ENCODE assay signal across 9 mouse cellular contexts in the genomic region with DNA sequence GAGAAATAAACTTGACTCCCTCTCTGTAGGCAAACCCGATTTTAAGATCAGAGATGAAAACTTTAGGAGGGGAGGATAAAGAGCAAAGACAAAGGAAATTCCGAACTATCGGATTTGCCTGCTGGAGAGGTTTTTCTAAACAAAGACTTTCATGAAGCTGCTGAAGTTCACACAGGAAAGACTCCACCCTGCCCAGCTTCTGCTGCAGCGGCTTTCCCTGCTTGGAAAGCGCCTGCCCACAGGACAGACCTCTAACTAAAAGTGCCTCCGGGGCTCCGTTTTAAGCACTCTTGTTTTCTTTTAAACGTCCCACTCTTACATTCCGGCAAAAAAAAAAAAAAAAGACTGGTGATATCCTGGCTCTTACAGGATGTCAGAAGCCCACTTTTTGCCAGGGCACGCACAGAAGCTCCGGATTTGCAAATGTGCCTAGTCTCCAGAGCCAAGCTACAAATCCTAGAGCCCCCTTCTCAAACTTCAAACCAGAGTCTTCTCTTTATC. TPM values are rescaled to one million over a fixed set of nuclear protein-coding genes. Genes with fewer than 3 reads are reported as not detected.
A peak's percentile ranks its signal among the peaks of the same experiment; 100 is the strongest.
DNase-seq lines count a peak whose midpoint lies in the region; ATAC-seq and TF ChIP-seq lines count a peak whose summit lies in the region.
"Had no signal": no experiment of that assay in that cellular context is flagged by ENCODE, and none has a peak within 500 bp of the region (broad histone marks: within the 10 kb centered on the region; RNA-seq: fewer than 3 reads in every experiment).

No protein-coding gene starts in this region.

- no peak for TF ChIP-seq POLR2A in lung, adult 2 months (IDR thresholded peaks at IDR 0.05; ENCODE audit: borderline replicate concordance, extremely low read depth, low read depth, low read length)

- no peaks in the 10 kb centered on the region for H3K9me3 ChIP-seq in forebrain, embryonic 11.5 days (ENCODE audit: control insufficient read depth, low read length)
- no peaks in the 10 kb centered on the region for H3K9me3 ChIP-seq in hindbrain, embryonic 15.5 days

- ATAC-seq in forebrain, embryonic 11.5 days (replicated peaks; ENCODE audit: low FRiP score), result peak; percentile 76
- ATAC-seq in hindbrain, embryonic 15.5 days (ENCODE audit: low FRiP score, low read depth), result no peak

- 10% methylated on average over 11 of the region's 11 CpGs for WGBS in forebrain, embryonic 11.5 days
- 16% methylated on average over 11 of the region's 11 CpGs for WGBS in hindbrain, embryonic 15.5 days
- WGBS in lung, adult 2 months, result 3% methylated on average over 11 of the region's 11 CpGs

- no peak for DNase-seq in layer of hippocampus, adult 2 months (ENCODE audit: low spot score in 2 of 2)
- DNase-seq in layer of hippocampus, adult 18-20 months (ENCODE audit: low spot score in 2 of 2), result no peak
- DNase-seq in forebrain, embryonic 11.5 days (ENCODE audit: low spot score), result peak; percentile 61
- DNase-seq in lung, adult 2 months, result no peak
- DNase-seq in ovary, postnatal 36 days (ENCODE audit: low spot score), result peak; percentile 10
- no peak for DNase-seq in left cerebral cortex, adult 18-20 months (ENCODE audit: low spot score in 2 of 2)
- no peak for DNase-seq in cerebellum, postnatal 25 days

- no peaks in the 10 kb centered on the region for H3K27me3 ChIP-seq in forebrain, embryonic 11.5 days (ENCODE audit: control insufficient read depth, insufficient read depth, low read length)
- H3K27me3 ChIP-seq in hindbrain, embryonic 15.5 days, result no peaks in the 10 kb centered on the region

- TF ChIP-seq CTCF in layer of hippocampus, adult 2 months (conservative IDR thresholded peaks at IDR 0.05), result no peak
- TF ChIP-seq CTCF in lung, adult 2 months (IDR thresholded peaks at IDR 0.05; ENCODE audit: insufficient read depth, low read length), result no peak

- peak overlapping the region; percentile 57 for H3K9ac ChIP-seq in forebrain, embryonic 11.5 days (ENCODE audit: low read length)
- H3K9ac ChIP-seq in hindbrain, embryonic 15.5 days, result peak overlapping the region; percentile 36

- no peaks in the 10 kb centered on the region for H3K4me1 ChIP-seq in forebrain, embryonic 11.5 days (replicated peaks; ENCODE audit: control insufficient read depth, insufficient read depth, low read length)
- peaks cover 8% of the 10 kb centered on the region; the same call in 1 of the 2 replicates for H3K4me1 ChIP-seq in hindbrain, embryonic 15.5 days (replicated peaks)
- H3K4me1 ChIP-seq in lung, adult 2 months (ENCODE audit: control insufficient read depth, insufficient read depth, low read length), result no peaks in the 10 kb centered on the region

- H3K4me2 ChIP-seq in forebrain, embryonic 11.5 days (ENCODE audit: low read depth, low read length, severe bottlenecking), result peak overlapping the region; percentile 48
- H3K4me2 ChIP-seq in hindbrain, embryonic 15.5 days, result peak overlapping the region; percentile 59

- no peak overlapping the region for H3K27ac ChIP-seq in layer of hippocampus, adult 2 months
- peak overlapping the region; percentile 68 for H3K27ac ChIP-seq in forebrain, embryonic 11.5 days (ENCODE audit: low read depth, low read length)
- H3K27ac ChIP-seq in hindbrain, embryonic 15.5 days (replicated peaks), result peak overlapping the region; percentile 48

- peak overlapping the region; percentile 55 for H3K4me3 ChIP-seq in layer of hippocampus, adult 2 months
- H3K4me3 ChIP-seq in forebrain, embryonic 11.5 days (ENCODE audit: low read depth, low read length), result peak overlapping the region; percentile 37
- peak overlapping the region; percentile 40 for H3K4me3 ChIP-seq in hindbrain, embryonic 15.5 days
- peak overlapping the region; percentile 81 for H3K4me3 ChIP-seq in lung, adult 2 months (replicated peaks; ENCODE audit: extremely low read depth, low read depth, low read length)

- no peaks in the 10 kb centered on the region for H3K36me3 ChIP-seq in forebrain, embryonic 11.5 days (ENCODE audit: control insufficient read depth, insufficient read depth, low read length)
- no peaks in the 10 kb centered on the region for H3K36me3 ChIP-seq in hindbrain, embryonic 15.5 days

RNA-seq across cellular contexts. Expression of gene Col5a2, which starts 0.8 kb away (rescaled TPM):
- 1 to 10 TPM; 7.4 to 8.4 TPM for total RNA-seq in layer of hippocampus, adult 2 months (2021)
- total RNA-seq in layer of hippocampus, adult 18-20 months (2021), result 1 to 10 TPM; 6.4 to 7.4 TPM
- 27.4 and 31.3 TPM in 2 replicates for polyA plus RNA-seq in forebrain, embryonic 11.5 days (2014; fragmentation: Nextera tagmentation; extraction: Ambion mirVana)
- polyA plus RNA-seq in hindbrain, embryonic 15.5 days (2015; fragmentation: Nextera tagmentation; extraction: Ambion mirVana), result 11.7 and 13.3 TPM in 2 replicates
- 11.5 and 17.5 TPM in 2 replicates for polyA plus RNA-seq in lung, adult 2 months (2012; rRNA removed)
- total RNA-seq in left cerebral cortex, adult 18-20 months (2021), result 1 to 10 TPM; 1.9 to 2.0 TPM
- total RNA-seq: neutrophil, adult 5-6 weeks had no signal

Comparison
In these comparisons a context has a peak if more than half of its experiments do, and no peak if none do; other contexts are left out.
1. DNase-seq: peak in forebrain, embryonic 11.5 days (single experiment) and ovary, postnatal 36 days (single experiment); none in layer of hippocampus, adult 2 months (0 of 2), layer of hippocampus, adult 18-20 months (0 of 2), lung, adult 2 months (single experiment), left cerebral cortex, adult 18-20 months (0 of 2) and cerebellum, postnatal 25 days (0 of 2).
2. Peak in every context shown above with its lines, with median percentiles within 50 percentile points of each other: H3K4me3 ChIP-seq.